Mouse (Mus musculus) embryo, embryonic 11.5 days (tissue): Measurements from ENCODE around the gene Skp1a.

Source experiments
- DNase-seq: peaks from one replicate; pipeline ENCODE4 v3.0.0-alpha.2; 2012; ENCODE audit warnings: low read depth, low spot score

The Skp1a gene

DNA sequence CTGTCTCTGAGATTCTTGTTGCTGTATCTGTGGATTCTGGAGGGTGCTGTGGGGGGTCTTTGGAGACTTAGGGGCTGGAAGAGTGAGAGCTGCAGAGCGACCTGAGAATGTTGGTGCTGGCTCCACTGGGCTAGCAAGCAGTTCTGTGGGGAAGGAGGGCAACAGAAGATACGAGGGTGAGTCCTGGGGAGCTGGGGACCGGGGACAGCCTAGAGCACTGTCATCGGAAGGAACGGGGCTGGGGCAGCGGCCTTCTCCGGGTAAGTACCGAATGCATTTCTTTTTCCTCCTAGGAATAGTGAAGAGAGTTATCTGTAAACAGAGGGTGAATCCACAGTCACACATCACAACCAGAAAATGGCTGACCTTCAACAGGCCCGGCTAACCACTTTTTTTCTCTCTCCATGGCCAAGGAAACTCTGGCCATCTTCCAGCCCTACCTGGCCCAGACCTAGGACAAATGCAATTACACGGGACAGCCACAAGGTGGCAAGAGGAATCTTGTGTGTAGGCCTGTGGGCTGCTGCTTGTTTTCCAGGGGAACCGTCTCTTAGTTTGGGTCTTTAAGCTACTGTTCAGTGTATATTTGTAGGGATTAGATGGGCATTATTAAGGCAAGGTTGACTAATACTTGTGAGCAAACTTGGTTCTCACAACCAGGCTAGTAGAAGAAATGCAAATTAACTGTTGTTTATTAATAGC is 22.0 kb downstream of the Skp1a start:
- peak; percentile 56 for DNase-seq

DNA sequence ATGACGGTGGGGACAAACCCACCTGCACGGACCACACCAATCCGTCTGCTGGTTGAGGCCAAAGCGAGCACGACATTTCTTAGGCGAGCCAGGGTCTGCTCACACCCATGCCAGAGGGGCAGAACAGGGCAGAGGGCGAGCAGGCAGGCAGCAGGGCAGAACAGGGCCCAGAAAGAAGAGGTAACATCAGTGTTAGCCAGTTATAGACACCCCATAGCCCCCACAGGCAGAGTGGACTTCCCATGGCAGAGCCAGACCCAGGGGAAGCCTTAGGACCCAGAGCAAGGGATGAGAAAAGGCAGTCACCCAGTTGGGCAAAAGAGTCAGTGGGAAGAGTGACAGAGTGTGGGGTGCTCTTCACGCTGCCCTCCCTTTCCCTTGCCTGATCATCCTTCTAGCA is 23.3 kb downstream of the Skp1a start:
- DNase-seq, result no peak

DNA sequence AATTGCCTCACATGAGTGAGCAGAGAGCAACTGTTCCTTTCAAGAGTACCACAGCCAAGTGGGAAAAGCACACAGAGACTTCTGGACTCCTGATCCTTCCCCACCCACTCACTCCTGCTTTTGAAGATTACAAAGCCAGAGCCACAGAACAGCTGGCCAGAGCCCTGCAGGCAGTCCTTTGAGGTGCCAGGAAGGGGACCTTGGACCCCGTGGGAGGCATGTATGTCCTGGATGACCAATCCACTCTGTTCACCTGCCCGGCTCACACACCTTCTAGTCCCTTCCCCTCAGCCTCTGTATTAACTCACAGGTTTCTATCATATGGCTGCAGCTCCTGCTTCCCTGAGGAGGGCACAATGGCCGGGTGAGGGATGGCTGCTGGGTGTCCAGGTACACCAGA is 25.6 kb downstream of the Skp1a start:
- DNase-seq, result no peak

DNA sequence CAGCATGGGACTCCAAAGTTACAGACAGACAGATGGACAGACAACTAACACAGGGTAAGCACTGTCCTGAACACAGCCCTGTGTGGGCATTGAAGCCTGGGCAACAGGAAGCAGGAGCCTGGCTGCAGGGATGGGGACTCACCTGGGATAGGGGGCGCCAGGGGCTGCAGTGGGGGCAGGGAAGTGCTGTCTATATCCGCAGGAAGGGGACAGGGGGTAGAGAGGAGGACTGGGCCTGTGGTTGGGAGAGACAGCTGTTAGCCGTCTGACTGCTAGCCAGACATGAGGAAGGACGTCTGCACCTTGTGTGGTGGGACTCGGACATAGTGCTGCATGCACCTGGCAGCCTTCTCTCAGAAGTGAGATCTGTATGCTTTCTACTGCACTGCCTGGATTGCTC is 26.9 kb downstream of the Skp1a start:
- DNase-seq, result no peak

DNA sequence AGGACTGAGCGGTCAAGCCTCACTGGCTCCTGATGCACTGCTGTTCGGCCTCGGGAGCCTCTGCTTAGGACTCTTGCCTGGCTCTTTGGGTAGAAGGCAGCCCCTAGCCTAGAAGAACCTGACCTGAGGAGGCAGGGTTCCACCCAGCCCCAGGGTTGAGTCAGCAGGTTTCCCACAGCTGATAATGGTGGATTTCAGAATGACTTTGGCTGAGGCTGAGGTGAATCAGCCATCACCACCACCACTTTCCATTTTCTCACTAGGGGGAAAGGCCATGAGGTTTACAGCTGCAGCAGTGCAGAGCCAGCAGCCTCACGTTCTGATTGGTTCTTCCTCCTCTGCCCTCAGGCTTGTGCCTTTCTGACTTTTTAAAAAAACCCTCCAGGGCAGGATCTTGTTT is 29.1 kb downstream of the Skp1a start:
- DNase-seq, result no peak

DNA sequence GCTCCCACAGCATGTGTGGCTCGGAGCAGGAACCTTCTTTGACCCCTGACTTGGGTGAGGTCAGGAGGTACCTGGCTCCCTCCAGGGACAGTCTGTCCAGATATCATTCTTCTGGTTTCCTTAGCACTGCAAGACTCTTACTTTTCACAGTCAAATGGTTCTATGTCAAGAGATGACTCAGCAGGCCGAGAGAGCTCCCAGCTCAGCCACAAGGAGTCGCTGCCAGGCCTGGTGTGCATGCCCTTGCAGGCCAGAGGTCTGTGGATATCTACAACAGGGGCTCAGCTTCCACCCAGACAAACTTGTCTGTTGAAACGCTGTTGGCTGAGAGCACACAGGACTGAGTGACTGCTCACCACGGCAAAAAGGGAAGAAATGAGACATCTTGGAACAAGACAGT is 30.1 kb downstream of the Skp1a start:
- no peak for DNase-seq

DNA sequence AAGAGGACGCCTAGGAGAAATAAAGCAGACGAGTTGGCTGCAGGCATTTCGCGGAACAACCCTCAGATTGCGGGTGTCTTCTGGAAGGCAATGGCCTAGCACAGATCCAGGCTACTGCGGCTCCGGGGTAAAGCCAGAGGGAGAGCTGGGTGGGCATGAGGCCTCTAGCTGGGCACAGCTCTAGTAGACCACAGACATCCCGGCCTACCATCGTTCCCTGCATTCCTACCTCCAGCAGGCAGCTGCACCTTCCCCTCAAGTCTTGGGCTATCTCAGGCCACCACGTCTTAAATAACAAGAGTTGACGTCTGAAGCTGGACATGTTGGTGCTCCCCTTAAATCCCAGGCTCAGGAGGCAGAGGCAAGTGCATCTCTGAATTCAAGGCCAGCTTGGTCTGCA is 30.5 kb downstream of the Skp1a start:
- DNase-seq, result no peak

DNA sequence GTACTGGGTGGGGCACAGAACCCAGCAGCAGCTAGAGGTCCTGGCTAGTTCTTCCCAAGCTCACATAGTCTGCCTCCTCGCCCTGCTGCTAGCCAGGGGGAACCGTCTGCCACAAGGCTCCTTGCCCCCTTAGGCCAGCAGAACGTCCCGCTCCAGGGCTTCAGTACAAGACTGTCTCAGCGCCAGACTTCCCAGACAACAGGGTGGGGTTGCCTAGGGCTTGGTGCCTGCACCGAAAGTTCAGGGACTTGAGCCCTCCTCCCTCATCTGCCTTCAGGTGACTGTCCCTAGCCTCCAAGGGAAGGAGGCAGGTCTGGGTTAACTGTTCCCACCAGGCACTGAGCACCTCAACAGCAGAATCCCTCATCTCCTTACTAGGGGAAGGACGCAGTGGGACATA is 33.1 kb downstream of the Skp1a start:
- DNase-seq, result no peak

DNA sequence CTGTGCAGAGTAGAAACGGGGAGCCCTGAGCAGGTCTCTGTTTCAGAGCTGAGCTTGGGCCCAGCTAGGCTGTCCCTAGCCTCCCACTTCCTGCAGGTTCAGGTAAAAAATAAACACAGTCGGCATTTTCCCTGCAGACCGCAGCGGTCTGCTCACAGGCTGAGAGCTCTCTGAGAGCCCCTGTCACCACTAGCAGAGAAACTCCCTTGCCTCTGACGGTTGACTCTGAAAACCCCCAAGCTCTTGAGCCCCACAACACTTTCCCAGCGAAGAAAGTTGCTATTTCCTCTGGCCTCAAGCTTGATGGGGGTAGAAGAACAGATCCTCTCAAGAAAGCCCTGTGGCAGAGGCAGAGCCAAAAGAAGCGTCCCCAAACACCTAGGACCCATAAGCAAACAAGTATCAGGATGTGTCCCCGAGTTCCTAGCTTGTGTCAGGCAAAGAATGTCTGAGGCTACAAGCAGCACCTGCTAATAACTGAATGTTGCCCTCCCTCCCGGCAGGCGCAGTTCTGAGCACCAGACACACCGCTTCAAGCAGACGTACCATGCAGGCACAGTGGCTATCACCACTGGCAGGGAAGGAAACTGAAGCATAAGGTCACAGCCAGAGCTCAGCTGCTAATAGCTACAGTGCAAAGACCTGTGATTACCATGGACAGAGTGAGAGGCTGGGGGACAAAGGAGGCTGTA is 34.0 kb downstream of the Skp1a start:
- no peak for DNase-seq

DNA sequence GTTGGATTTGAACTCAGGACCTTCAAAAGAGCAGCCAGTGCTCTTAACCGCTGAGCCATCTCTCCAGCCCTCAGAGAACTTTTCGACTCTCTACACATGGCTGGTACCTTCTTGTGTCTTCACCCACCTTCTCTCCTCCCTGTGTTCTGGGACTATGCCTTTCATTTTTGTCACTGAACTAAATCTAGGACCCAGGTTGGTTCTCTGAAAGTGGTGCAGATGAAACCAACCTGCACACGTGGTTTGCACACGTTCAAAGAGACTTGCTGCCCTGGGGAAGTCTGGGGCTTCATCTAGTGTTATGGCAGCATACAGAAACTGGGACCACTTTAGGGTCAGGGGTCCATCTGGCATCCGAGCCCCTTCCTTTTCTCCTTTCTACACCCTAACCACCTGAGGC is 35.5 kb downstream of the Skp1a start:
- DNase-seq, result no peak

DNA sequence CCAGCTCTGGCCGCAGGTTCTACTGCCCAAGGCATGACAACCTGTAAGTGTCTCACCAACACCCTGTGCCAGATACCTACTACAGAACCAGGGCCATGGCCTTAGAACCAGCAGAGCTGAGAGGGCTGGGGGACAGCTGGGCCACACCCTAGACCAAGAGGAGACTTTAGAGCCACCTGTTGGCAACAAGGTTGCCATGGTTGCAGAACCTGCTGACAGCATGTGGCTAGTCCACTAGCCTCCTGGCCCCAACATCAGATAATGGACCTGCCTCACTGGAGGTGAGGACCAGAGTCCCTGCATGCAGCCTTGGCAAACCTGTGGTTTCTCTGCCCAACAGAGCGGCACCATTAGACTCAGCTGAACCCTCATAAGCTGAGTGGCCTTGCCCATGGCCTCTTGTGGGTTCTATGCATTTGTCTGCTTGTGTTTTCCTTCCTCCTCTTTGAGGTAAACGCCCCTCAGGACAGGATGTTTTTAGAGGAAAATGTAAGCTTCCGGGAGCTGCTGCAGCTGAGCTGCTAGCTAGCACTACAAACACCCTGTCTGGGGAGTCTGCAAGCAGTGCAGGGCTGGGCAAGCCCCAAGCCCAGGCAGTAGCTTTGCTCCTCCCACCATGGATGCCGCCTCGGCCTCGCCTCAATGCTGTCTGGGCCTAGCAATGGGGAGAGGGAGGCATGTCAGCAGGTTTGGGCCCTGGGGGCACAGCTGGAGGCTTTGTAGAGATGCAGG is 36.5 kb downstream of the Skp1a start:
- DNase-seq, result no peak

DNA sequence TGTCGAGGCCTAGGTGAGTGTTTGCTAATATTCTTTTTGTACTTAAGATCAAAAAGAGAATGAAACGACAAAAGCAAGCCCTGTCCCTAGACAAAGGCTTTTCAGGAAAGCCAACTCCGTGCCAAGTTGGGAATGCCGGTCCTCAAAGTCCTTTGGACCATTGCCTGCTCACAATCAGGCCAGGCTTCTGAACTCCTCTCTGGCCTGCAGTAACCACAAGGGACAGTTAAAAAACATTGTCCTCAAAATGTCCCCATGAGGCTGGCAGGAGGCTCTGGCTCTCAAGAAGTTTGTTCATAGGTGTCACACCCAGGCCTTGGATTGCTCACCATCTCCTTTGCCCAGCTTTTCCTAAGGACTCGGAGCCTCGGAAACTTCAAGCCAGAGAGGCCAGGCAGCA is 38.0 kb downstream of the Skp1a start:
- DNase-seq, result no peak

DNA sequence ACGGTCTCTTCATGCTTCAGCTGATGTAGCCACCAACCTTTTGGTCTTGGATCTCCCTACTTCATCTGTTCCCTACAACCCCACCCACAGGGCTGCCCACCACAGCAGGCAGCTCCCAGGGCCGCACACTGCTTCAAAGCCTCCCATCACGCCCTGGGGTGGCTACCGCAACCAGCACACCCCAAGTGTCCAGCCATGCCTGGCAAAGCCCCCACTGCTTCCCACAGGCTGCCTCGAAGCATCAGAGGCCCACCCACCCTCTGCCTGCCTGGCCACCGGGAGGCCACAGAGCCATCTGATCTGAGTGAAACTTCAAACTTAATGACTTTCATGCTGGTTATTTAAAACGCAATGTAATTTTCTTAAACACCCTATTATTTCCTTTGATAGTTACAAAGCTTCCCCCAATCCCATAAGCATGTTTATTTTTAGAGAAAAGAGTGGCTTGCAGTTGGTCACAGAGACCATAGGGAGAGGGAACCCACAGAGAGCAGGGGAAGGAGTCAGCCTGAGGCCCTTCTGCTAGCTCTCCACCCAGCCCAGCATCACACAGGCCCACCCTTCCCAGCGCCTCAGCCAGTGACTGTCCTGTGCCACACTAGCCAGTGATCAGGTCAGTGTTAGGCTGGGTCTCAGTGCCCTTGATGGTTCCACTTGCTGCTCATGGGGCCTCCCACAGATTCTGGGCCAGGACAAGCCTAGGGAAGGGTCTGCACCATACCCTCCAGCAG is 40.1 kb downstream of the Skp1a start:
- DNase-seq, result no peak

DNA sequence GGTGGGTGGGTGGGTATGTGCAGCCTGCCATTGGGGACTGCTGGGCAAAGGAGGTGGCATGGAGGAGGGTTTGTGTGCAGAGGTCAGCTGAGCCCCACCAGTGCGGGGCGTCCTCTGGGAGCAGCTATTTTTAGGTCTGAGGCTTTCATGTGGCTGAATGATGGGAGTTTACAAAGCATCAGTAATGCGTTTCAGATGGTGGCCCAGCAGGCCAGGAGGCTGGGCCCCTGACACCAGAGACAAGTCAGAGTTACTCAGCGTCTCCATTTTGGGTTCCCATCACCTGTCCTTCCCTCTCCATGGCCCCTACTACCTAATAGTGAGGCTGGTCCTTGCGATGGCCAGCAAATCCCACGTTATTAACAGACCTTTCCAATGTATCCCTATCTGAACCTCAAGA is 40.8 kb downstream of the Skp1a start:
- DNase-seq, result no peak

DNA sequence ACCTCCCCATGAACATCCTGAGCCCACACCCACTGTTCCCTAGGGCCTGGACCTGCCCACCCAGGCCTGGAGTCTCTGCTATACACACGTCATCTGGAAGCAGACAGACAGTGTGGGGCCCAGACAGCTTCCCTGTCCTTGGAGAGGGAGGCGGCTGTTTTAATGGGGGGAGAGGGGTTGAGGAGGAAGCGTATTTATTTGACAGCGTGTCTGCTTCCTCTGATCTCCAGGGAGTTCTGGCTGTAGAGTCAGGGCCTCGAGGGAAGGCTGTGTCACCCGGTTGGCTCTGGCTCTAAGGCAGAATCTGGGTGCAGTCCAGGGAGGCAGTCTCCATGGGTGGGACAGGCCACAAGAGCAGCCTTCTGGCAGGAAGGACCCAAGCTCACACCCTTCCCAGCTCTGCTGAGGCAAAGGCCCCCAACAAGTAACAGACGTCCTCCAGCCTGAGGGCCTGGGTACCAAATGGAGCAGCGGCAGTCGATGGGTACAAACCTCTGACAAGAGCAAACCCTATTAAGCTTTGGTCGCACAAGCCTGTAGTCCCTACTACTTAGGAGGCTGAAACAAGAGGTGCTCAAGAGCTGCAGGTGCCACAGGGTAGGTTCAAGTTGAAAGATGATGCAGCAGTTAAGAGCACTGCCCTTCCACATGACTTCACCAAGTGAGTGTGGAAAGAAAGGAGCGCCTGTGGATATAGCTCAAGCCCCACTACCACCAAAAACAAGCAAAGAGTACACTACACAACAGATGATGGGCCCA is 41.6 kb downstream of the Skp1a start:
- DNase-seq, result no peak

DNA sequence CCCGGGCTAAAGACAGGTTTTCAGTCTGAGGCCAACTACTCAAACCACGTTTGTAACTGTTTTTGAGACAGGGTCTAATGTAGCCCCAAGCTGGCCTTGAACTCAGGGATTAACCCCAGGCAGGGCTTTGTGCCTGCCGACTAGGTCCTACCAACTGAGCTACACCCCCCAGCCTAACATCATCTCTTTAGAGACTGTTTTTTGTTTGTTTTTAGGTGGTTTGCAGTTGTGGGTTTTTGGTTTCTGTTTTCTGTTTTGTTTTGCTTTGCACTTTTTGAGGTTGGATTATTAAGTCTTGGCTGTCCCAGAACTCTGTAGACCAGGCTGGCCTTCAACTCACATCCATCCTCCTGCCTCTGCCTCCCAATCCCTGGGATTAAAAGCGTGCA is 42.1 kb downstream of the Skp1a start:
- DNase-seq, result no peak

DNA sequence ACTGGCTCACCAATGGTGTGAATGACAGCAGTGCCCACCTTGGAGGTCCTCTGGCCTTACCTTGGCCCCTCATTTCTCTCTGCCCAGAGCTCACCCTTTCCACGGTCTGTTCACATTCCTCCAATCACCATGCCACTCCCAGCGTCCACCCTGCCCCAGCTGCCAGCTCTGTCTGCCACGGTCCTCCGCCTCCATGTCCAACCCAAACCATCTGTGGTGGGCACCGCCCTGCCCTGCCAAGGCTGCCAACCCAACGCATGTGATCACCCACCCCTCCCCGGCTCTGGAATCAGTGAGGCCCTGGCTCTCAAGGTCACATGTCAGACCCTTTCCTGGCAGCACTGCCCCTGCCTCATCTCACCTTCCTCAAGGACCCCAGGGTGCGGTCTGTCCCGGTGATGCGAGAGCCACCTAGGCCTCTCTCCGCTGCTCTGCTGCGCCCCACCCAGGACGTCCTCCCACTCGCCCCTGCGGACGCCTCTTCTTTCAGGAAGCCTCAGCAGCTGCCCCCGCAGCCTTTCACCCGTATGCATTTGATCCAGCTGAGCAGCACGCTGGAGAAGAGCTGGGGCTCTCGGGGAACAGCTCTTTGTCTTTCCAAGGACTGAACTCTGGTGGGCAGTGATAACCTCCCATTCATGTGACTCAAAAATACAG is 42.8 kb downstream of the Skp1a start:
- DNase-seq, result no peak

DNA sequence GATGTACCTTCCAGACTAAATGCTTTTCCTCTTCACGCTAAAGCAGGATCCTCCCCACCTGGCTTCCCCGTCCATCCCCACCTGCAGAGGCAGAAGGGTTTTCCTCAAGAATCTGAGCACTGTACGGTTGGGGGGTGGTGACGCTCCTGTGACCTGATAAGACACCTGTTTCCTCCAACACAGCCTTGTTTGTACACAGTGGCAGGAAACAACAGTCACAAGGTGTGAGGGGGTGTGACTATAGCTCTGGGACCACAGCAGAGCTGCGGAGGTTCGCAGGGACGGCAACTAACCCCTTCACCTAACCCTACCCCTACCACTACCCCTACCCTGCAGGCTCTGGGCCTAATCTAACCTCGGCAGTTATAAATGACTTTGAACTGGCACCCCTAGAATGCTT is 43.6 kb downstream of the Skp1a start:
- DNase-seq, result no peak

DNA sequence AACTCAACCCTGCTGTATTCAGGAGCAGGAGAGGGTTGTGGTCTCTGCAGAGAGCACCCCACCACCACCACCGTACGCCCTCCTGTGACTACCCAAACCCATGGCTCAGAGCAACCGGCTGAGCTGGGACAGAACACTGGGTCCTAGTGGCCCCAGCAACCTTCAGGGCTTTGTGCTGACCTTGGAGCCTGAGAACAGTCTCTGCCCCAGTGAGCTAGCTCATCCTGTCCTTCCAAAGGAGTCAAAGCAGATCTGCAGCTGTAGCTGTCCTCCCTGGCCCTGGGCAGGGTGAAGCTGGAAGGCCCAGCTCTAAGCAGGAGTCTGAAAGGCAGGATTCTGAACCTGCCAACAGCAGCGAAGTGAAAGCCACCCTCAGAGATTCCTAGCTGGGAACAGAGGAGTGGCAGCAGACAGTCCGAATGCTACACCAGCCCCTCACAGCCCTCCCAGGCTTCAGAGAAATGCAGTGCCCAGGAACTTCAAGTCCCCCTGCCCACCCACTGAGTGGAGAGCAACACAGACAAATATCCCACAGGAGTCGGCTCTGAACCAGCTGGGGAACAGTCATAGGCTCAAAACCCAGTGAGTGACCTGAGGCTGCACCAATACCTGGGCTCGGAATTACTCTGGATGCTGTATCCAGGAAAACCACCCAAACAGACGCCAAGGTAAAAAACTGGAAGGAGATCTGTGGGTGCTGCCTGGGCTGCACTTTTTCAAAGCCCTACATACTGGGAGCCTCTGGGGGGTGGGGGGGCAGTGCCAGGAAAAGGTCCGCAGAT is 44.2 kb downstream of the Skp1a start:
- DNase-seq, result no peak

DNA sequence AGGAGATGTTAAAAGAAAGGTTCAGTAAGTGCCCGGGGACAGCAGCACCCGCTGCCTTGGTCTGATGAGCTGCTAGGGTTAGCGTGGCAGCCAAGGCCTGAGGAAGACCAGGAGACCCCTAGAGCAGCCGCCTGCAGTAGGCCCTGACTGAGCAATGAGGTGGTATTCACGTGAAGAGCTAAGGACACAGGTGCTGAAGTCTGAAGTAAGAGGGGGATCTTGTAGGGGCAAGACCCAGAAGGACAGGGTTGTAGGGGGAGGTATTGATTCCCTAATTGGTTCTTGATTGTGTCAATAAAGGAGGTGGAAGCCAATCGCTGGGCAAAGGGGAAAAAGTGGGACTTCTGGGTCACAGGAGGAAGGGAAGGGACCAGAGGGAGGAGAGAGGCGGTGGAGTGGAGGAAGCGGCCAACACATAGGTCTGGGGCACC is 45.2 kb downstream of the Skp1a start:
- no peak for DNase-seq
